Mouse (Mus musculus) brain, embryonic 14.5 days (tissue): ENCODE measurements at regions not wholly inside any gene's neighbourhood (a gene's known extent, or its start where the extent isn't known, plus 50 kb on each side); places are given as distances from the start of the nearest gene placed in this dataset.
"Not testable (repeated sequence)": the region's sequence is repeated elsewhere in the genome, so short reads cannot be mapped to it uniquely, and the experiment has no call there.

Experiments
- CTCF ChIP-seq: fragments of 200-500 bp; IDR thresholded peaks from 2 replicates; pipeline ENCODE4 v1.5.1; 2012; ENCODE audit warnings: inconsistent platforms, mild to moderate bottlenecking, moderate library complexity, borderline replicate concordance; ENCODE audit not compliant: insufficient read depth, insufficient read length; ENCODE audit errors: extremely low read depth
- POLR2A ChIP-seq: fragments of 200-500 bp; IDR thresholded peaks from 2 replicates; pipeline ENCODE4 v1.6.1; 2012; ENCODE audit warnings: mild to moderate bottlenecking, inconsistent platforms, borderline replicate concordance; ENCODE audit not compliant: poor library complexity, insufficient read depth, insufficient read length, severe bottlenecking; ENCODE audit errors: extremely low read depth

- TF ChIP-seq CTCF, POLR2A: not testable (repeated sequence)
Observed at GRCm38 (mm10) chr17:17005267-17005666, 58.6 kb upstream of the Zfp960 start.
